ENCODE assay signal across 8 mouse cellular contexts in genomic region chr19:36348161-36348800, GRCm38 (mm10). TPM values are rescaled to one million over a fixed set of nuclear protein-coding genes. Genes with fewer than 3 reads are reported as not detected.
DNase-seq lines count a peak whose midpoint lies in the region; ATAC-seq lines count a peak whose summit lies in the region.

Gene Pcgf5 (plus strand): TSS chr19:36348309.

- under 1% methylated on average over 63 of the region's 92 CpGs for WGBS in intestine, embryonic 15.5 days

- H3K4me3 ChIP-seq in intestine, embryonic 15.5 days (replicated peaks) = peak within 1 kb of the TSS; percentile 79

- intact Hi-C loops in gastrocnemius, postnatal 36 days (cut with DNase I) = loop anchor here (5.0 kb wide), 1 partner anchor 59 kb away; no protein-coding TSS in a partner anchor
- intact Hi-C loops in left cerebral cortex, postnatal 25 days (cut with DNase I) = loop anchor here (2.0 to 5.0 kb wide), 2 partner anchors 59 to 165 kb away; no protein-coding TSS in a partner anchor

- no peaks in the 10 kb centered on the region for H3K4me1 ChIP-seq in intestine, embryonic 15.5 days (replicated peaks)

- peaks cover 23% of the 10 kb centered on the region for H3K27me3 ChIP-seq in intestine, embryonic 15.5 days (replicated peaks)

- peak within 1 kb of the TSS; percentile 9; the same call in 1 of the 2 replicates for H3K27ac ChIP-seq in intestine, embryonic 15.5 days

- no peaks in the 10 kb centered on the region for H3K9me3 ChIP-seq in intestine, embryonic 15.5 days

- peak; percentile 60 for DNase-seq in adipocyte (ENCODE audit: low spot score)
- peak; percentile 60 for DNase-seq in embryo, embryonic 10.5 days (ENCODE audit: low spot score)
- peak; percentile 74 to 80 for DNase-seq in gastrocnemius, postnatal 36 days
- DNase-seq in left cerebral cortex, postnatal 25 days (ENCODE audit: low spot score in 2 of 2) = peak; percentile 68 to 71
- DNase-seq in right cerebral cortex, postnatal 10 days (ENCODE audit: low spot score in 2 of 2) = peak; percentile 68 to 74
- DNase-seq in urinary bladder, postnatal 14 days (ENCODE audit: low spot score) = peak; percentile 69

- peak within 1 kb of the TSS; percentile 100 for H3K4me2 ChIP-seq in intestine, embryonic 15.5 days (replicated peaks)

- peak within 1 kb of the TSS; percentile 64 for H3K9ac ChIP-seq in intestine, embryonic 15.5 days

- ATAC-seq in intestine, embryonic 15.5 days = peak; percentile 82
- ATAC-seq in megakaryocyte-erythroid progenitor cell, adult 5-6 weeks (replicated peaks; ENCODE audit: low FRiP score, low TSS enrichment, poor library complexity, severe bottlenecking) = peak; percentile 86

- no peaks in the 10 kb centered on the region for H3K36me3 ChIP-seq in intestine, embryonic 15.5 days

RNA-seq across cellular contexts. Expression of gene Pcgf5, which starts in this region (rescaled TPM):
- 10 to 100 TPM; 25.8 to 33.3 TPM for total RNA-seq in gastrocnemius, postnatal 36 days (2021)
- polyA plus RNA-seq in intestine, embryonic 15.5 days (2015; fragmentation: Nextera tagmentation; extraction: Ambion mirVana) = 23.6 and 27.0 TPM in 2 replicates
- 10 to 100 TPM; 19.5 to 20.1 TPM for total RNA-seq in left cerebral cortex, postnatal 25 days (2021)
- total RNA-seq in megakaryocyte-erythroid progenitor cell, adult 5-6 weeks (2014; fragmentation: Nextera tagmentation) = 28.5 and 35.0 TPM in 2 replicates
- 33.5 and 38.6 TPM in 2 replicates for total RNA-seq in megakaryocyte-erythroid progenitor cell, adult 5-6 weeks (2017)

Comparison
In these comparisons a context has a peak if more than half of its experiments do, and no peak if none do; other contexts are left out.
1. Peak in every context shown above with its lines: DNase-seq, ATAC-seq, H3K4me3 ChIP-seq and H3K27ac ChIP-seq.